Mouse (Mus musculus): ENCODE results near the gene Kcnk7. TPM values are rescaled to one million over a fixed set of nuclear protein-coding genes. Genes with fewer than 3 reads are reported as not detected.

Gene Kcnk7
- 0.92 TPM for polyA plus RNA-seq (2014; fragmentation: Illumina TruSeq; extraction: RNeasy Lipid Tissue Mini Kit (QIAGEN cat#74804); ENCODE audit: insufficient read depth, low read depth, low replicate concordance)

GRCm38 (mm10) chr19:5704163-5704800 lies at the start of gene Kcnk7:
Gene Kcnk7, plus strand, starts transcription at chr19:5704367.

GRCm38 (mm10) chr19:5662981-5663913 lies 40.9 kb upstream of the Kcnk7 start, which contains the start of gene Sipa1:
Gene Sipa1, minus strand, starts transcription at chr19:5663707.

GRCm38 (mm10) chr19:5688200-5689087 lies 15.7 kb upstream of the Kcnk7 start, which contains the start of the genes Map3k11 and Pcnx3:
Gene Map3k11, plus strand, starts transcription at chr19:5688742.
Gene Pcnx3, minus strand, starts transcription at chr19:5688908.

GRCm38 (mm10) chr19:5725767-5726515 lies 21.8 kb downstream of the Kcnk7 start, which contains the start of gene Ehbp1l1:
Gene Ehbp1l1, minus strand, starts transcription at chr19:5726317.

GRCm38 (mm10) chr19:5729444-5729815 lies 25.3 kb downstream of the Kcnk7 start, which contains the start of gene Fam89b:
Gene Fam89b, minus strand, starts transcription at chr19:5729653.

GRCm38 (mm10) chr19:5740320-5741317 lies 36.5 kb downstream of the Kcnk7 start, which contains the start of gene Ltbp3:
Gene Ltbp3, plus strand, starts transcription at chr19:5740904.

Other genes starting within 250 kb of the Kcnk7 start
- gene Ccdc85b, start 246.5 kb upstream of the Kcnk7 start, polyA plus RNA-seq (2014; fragmentation: Illumina TruSeq; extraction: RNeasy Lipid Tissue Mini Kit (QIAGEN cat#74804); ENCODE audit: insufficient read depth, low read depth, low replicate concordance): 15.3 TPM
- gene Fibp, start 243.8 kb upstream of the Kcnk7 start, polyA plus RNA-seq (2014; fragmentation: Illumina TruSeq; extraction: RNeasy Lipid Tissue Mini Kit (QIAGEN cat#74804); ENCODE audit: insufficient read depth, low read depth, low replicate concordance): 62.7 TPM
- 9.0 TPM for gene Ctsw, start 235.9 kb upstream of the Kcnk7 start, polyA plus RNA-seq (2014; fragmentation: Illumina TruSeq; extraction: RNeasy Lipid Tissue Mini Kit (QIAGEN cat#74804); ENCODE audit: insufficient read depth, low read depth, low replicate concordance)
- gene Efemp2, start 230.4 kb upstream of the Kcnk7 start, polyA plus RNA-seq (2014; fragmentation: Illumina TruSeq; extraction: RNeasy Lipid Tissue Mini Kit (QIAGEN cat#74804); ENCODE audit: insufficient read depth, low read depth, low replicate concordance): 41.2 TPM
- 24.5 TPM for gene Mus81, start 216.0 kb upstream of the Kcnk7 start, polyA plus RNA-seq (2014; fragmentation: Illumina TruSeq; extraction: RNeasy Lipid Tissue Mini Kit (QIAGEN cat#74804); ENCODE audit: insufficient read depth, low read depth, low replicate concordance)
- 601 TPM for gene Cfl1, start 213.9 kb upstream of the Kcnk7 start, polyA plus RNA-seq (2014; fragmentation: Illumina TruSeq; extraction: RNeasy Lipid Tissue Mini Kit (QIAGEN cat#74804); ENCODE audit: insufficient read depth, low read depth, low replicate concordance)
- not detected for gene 1700020D05Rik, start 200.6 kb upstream of the Kcnk7 start, polyA plus RNA-seq (2014; fragmentation: Illumina TruSeq; extraction: RNeasy Lipid Tissue Mini Kit (QIAGEN cat#74804); ENCODE audit: insufficient read depth, low read depth, low replicate concordance)
- 5.9 TPM for gene Snx32, start 193.8 kb upstream of the Kcnk7 start, polyA plus RNA-seq (2014; fragmentation: Illumina TruSeq; extraction: RNeasy Lipid Tissue Mini Kit (QIAGEN cat#74804); ENCODE audit: insufficient read depth, low read depth, low replicate concordance)
- 0.69 TPM for gene Ovol1, start 143.7 kb upstream of the Kcnk7 start, polyA plus RNA-seq (2014; fragmentation: Illumina TruSeq; extraction: RNeasy Lipid Tissue Mini Kit (QIAGEN cat#74804); ENCODE audit: insufficient read depth, low read depth, low replicate concordance)
- gene Ap5b1, start 136.3 kb upstream of the Kcnk7 start, polyA plus RNA-seq (2014; fragmentation: Illumina TruSeq; extraction: RNeasy Lipid Tissue Mini Kit (QIAGEN cat#74804); ENCODE audit: insufficient read depth, low read depth, low replicate concordance): 3.3 TPM
- gene Rnaseh2c, start 102.5 kb upstream of the Kcnk7 start, polyA plus RNA-seq (2014; fragmentation: Illumina TruSeq; extraction: RNeasy Lipid Tissue Mini Kit (QIAGEN cat#74804); ENCODE audit: insufficient read depth, low read depth, low replicate concordance): 45.6 TPM
- gene Kat5, start 94.1 kb upstream of the Kcnk7 start, polyA plus RNA-seq (2014; fragmentation: Illumina TruSeq; extraction: RNeasy Lipid Tissue Mini Kit (QIAGEN cat#74804); ENCODE audit: insufficient read depth, low read depth, low replicate concordance): 39.0 TPM
- gene Rela, start 66.9 kb upstream of the Kcnk7 start, polyA plus RNA-seq (2014; fragmentation: Illumina TruSeq; extraction: RNeasy Lipid Tissue Mini Kit (QIAGEN cat#74804); ENCODE audit: insufficient read depth, low read depth, low replicate concordance): 49.7 TPM
- 35.8 TPM for gene Sipa1, start 40.7 kb upstream of the Kcnk7 start, polyA plus RNA-seq (2014; fragmentation: Illumina TruSeq; extraction: RNeasy Lipid Tissue Mini Kit (QIAGEN cat#74804); ENCODE audit: insufficient read depth, low read depth, low replicate concordance)
- gene Map3k11, start 15.6 kb upstream of the Kcnk7 start, polyA plus RNA-seq (2014; fragmentation: Illumina TruSeq; extraction: RNeasy Lipid Tissue Mini Kit (QIAGEN cat#74804); ENCODE audit: insufficient read depth, low read depth, low replicate concordance): 39.2 TPM
- gene Pcnx3, start 15.5 kb upstream of the Kcnk7 start, polyA plus RNA-seq (2014; fragmentation: Illumina TruSeq; extraction: RNeasy Lipid Tissue Mini Kit (QIAGEN cat#74804); ENCODE audit: insufficient read depth, low read depth, low replicate concordance): 19.6 TPM
- 25.1 TPM for gene Ehbp1l1, start 21.9 kb downstream of the Kcnk7 start, polyA plus RNA-seq (2014; fragmentation: Illumina TruSeq; extraction: RNeasy Lipid Tissue Mini Kit (QIAGEN cat#74804); ENCODE audit: insufficient read depth, low read depth, low replicate concordance)
- gene Fam89b, start 25.3 kb downstream of the Kcnk7 start, polyA plus RNA-seq (2014; fragmentation: Illumina TruSeq; extraction: RNeasy Lipid Tissue Mini Kit (QIAGEN cat#74804); ENCODE audit: insufficient read depth, low read depth, low replicate concordance): 59.0 TPM
- 48.4 TPM for gene Ltbp3, start 36.5 kb downstream of the Kcnk7 start, polyA plus RNA-seq (2014; fragmentation: Illumina TruSeq; extraction: RNeasy Lipid Tissue Mini Kit (QIAGEN cat#74804); ENCODE audit: insufficient read depth, low read depth, low replicate concordance)
- 45.0 TPM for gene Scyl1, start 67.1 kb downstream of the Kcnk7 start, polyA plus RNA-seq (2014; fragmentation: Illumina TruSeq; extraction: RNeasy Lipid Tissue Mini Kit (QIAGEN cat#74804); ENCODE audit: insufficient read depth, low read depth, low replicate concordance)
- gene Frmd8, start 170.9 kb downstream of the Kcnk7 start, polyA plus RNA-seq (2014; fragmentation: Illumina TruSeq; extraction: RNeasy Lipid Tissue Mini Kit (QIAGEN cat#74804); ENCODE audit: insufficient read depth, low read depth, low replicate concordance): 15.0 TPM
- 10.0 TPM for gene Slc25a45, start 173.4 kb downstream of the Kcnk7 start, polyA plus RNA-seq (2014; fragmentation: Illumina TruSeq; extraction: RNeasy Lipid Tissue Mini Kit (QIAGEN cat#74804); ENCODE audit: insufficient read depth, low read depth, low replicate concordance)
- 0.60 TPM for gene Tigd3, start 189.8 kb downstream of the Kcnk7 start, polyA plus RNA-seq (2014; fragmentation: Illumina TruSeq; extraction: RNeasy Lipid Tissue Mini Kit (QIAGEN cat#74804); ENCODE audit: insufficient read depth, low read depth, low replicate concordance)
- gene Dpf2, start 208.6 kb downstream of the Kcnk7 start, polyA plus RNA-seq (2014; fragmentation: Illumina TruSeq; extraction: RNeasy Lipid Tissue Mini Kit (QIAGEN cat#74804); ENCODE audit: insufficient read depth, low read depth, low replicate concordance): 39.4 TPM
- 15.7 TPM for gene Cdc42ep2, start 220.4 kb downstream of the Kcnk7 start, polyA plus RNA-seq (2014; fragmentation: Illumina TruSeq; extraction: RNeasy Lipid Tissue Mini Kit (QIAGEN cat#74804); ENCODE audit: insufficient read depth, low read depth, low replicate concordance)